Mouse (Mus musculus) megakaryocyte progenitor cell, adult 5-6 weeks (primary cell): Measurements from ENCODE around the gene Elmo3. TPM values are rescaled to one million over a fixed set of nuclear protein-coding genes. Genes with fewer than 3 reads are reported as not detected.

Experiments used
- ATAC-seq: replicated peaks from 2 replicates; pipeline ENCODE4 v1.8.0; 2016; ENCODE audit warnings: mild to moderate bottlenecking, moderate TSS enrichment, inconsistent platforms; ENCODE audit not compliant: poor library complexity
- total RNA-seq, 2 experiments: library from RNA; stranded (forward) in 1 of 2; stranded (reverse) in 1 of 2; fragments of 157-497, 149-512 nt in 1 of 2; fragments of 200-1000 nt in 1 of 2; gene quantifications; 2 replicates each; pipeline versions ENCODE4 v1.2.3 to v1.2.4; 2015 to 2017

Gene Elmo3
- total RNA-seq (2015) (0.49 and 0.71 TPM in 2 replicates), total RNA-seq (2017) (0.33 and 0.88 TPM in 2 replicates)

GRCm38 (mm10) chr8:105305211-105306145 is at the start of gene Elmo3:
Elmo3 (plus strand) TSS chr8:105305601.
- ATAC-seq: peak; percentile 45

GRCm38 (mm10) chr8:105257318-105258114 is 47.9 kb upstream of the Elmo3 start:
- no peak for ATAC-seq

- no peak; the same call in 1 of the 2 replicates for ATAC-seq
Observed at GRCm38 (mm10) chr8:105258911-105259720, 46.3 kb upstream of the Elmo3 start.

- peak; percentile 61 for ATAC-seq
Observed at GRCm38 (mm10) chr8:105259721-105260320, 45.6 kb upstream of the Elmo3 start.

GRCm38 (mm10) chr8:105260371-105261099 is 44.9 kb upstream of the Elmo3 start:
- no peak for ATAC-seq

- ATAC-seq: no peak
Observed at GRCm38 (mm10) chr8:105261326-105261980, 43.9 kb upstream of the Elmo3 start.

- ATAC-seq: no peak
Observed at GRCm38 (mm10) chr8:105263244-105263912, 42.0 kb upstream of the Elmo3 start.

GRCm38 (mm10) chr8:105264024-105264982 is 41.1 kb upstream of the Elmo3 start, which contains the start of the genes Tradd and Fbxl8:
Tradd (minus strand) TSS chr8:105264609.
Fbxl8 (plus strand) TSS chr8:105264648.
- ATAC-seq: peak; percentile 68

GRCm38 (mm10) chr8:105265128-105265527 is 40.3 kb upstream of the Elmo3 start:
- peak; percentile 61 for ATAC-seq

- ATAC-seq: no peak
Observed at GRCm38 (mm10) chr8:105266775-105267174, 38.6 kb upstream of the Elmo3 start.

GRCm38 (mm10) chr8:105268342-105269074 is 36.9 kb upstream of the Elmo3 start:
- peak; percentile 6 for ATAC-seq

GRCm38 (mm10) chr8:105269075-105269458 is 36.3 kb upstream of the Elmo3 start:
- ATAC-seq: no peak

GRCm38 (mm10) chr8:105269461-105269947 is 35.9 kb upstream of the Elmo3 start, which contains the start of gene Hsf4:
Hsf4 (plus strand) TSS chr8:105269801.
- ATAC-seq: peak; percentile 27

GRCm38 (mm10) chr8:105270101-105270915 is 35.1 kb upstream of the Elmo3 start:
- no peak for ATAC-seq

GRCm38 (mm10) chr8:105270916-105271186 is 34.5 kb upstream of the Elmo3 start:
- no peak for ATAC-seq

GRCm38 (mm10) chr8:105275387-105275786 is 30.0 kb upstream of the Elmo3 start:
- ATAC-seq: no peak
